Mouse (Mus musculus) urinary bladder, postnatal 25 days (tissue): Measurements from ENCODE around the gene Pard3b.

ENCODE experiments used
- DNase-seq: peaks from one replicate; pipeline ENCODE4 v3.0.0; 2022; ENCODE audit warnings: low spot score

Gene Pard3b

GRCm38 (mm10) chr1:61751008-61751407 lies 112.4 kb downstream of the Pard3b start:
- DNase-seq: no peak

- DNase-seq: no peak
These were observed 118.1 kb downstream of the Pard3b start for GRCm38 (mm10) chr1:61756771-61757170.

- peak; percentile 62 for DNase-seq
These were observed 132.6 kb downstream of the Pard3b start for GRCm38 (mm10) chr1:61771213-61771612.

GRCm38 (mm10) chr1:61778731-61779130 lies 140.1 kb downstream of the Pard3b start:
- no peak for DNase-seq

- peak; percentile 23 for DNase-seq
These were observed 141.3 kb downstream of the Pard3b start for GRCm38 (mm10) chr1:61779906-61780305.

- no peak for DNase-seq
These were observed 157.7 kb downstream of the Pard3b start for GRCm38 (mm10) chr1:61796296-61796695.

GRCm38 (mm10) chr1:61820213-61820612 lies 181.6 kb downstream of the Pard3b start:
- no peak for DNase-seq

DNA sequence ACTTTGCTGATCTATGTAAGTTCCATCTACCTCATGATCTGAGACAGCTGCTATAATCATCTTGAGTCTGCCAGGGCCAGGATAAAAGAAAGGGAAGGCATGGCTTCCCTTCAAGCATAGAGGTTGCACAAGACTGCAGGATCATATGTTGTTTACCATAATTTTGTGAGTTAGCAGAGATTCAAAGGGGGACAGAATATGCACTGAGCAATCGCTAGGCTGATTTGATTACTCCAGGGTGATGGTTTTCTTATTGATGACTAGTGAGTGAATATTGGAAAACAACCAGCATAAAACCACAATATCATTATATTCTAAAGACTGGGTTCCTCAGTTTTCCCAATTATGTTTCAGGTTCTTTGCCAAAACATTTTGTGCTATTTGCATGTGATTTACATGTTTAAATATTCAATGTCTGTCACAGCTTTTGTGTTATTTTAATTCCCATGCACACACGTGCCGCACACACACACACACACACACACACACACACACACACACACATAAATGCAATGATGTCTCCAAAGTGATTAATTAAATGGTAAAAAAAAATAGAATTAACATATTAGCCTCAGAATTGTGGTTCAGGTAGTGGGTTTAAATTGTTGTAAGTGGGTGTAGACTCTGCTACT lies 187.1 kb downstream of the Pard3b start:
- no peak for DNase-seq

DNA sequence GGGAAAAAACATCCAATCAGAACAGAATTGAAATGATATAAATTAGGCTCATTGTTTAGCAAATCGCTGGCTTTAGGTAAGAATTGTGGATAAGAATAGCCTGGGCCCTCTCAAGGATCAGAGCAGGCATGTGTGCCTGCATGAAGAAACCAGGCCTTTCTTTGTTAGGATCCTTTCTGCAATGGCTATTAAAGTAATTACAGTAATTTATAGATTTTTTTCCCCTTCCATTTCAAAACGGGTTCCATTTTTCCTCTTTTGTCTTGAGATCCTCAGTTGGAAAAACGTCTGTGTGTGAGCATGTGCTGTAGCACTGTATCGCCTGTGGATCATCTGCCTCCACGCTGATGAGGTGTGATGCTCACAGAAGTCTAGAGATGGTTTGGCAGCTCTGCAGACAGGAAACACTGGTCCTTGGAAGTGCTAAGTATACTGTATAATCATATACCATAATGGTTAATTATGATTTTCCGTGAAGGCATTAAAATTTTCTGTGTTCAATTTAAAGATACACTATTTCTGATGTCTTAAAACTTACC lies 198.5 kb downstream of the Pard3b start:
- no peak for DNase-seq

- DNase-seq: no peak
These were observed 208.0 kb downstream of the Pard3b start for GRCm38 (mm10) chr1:61846606-61847005.

GRCm38 (mm10) chr1:61849029-61849714 lies 210.5 kb downstream of the Pard3b start:
- no peak for DNase-seq

DNA sequence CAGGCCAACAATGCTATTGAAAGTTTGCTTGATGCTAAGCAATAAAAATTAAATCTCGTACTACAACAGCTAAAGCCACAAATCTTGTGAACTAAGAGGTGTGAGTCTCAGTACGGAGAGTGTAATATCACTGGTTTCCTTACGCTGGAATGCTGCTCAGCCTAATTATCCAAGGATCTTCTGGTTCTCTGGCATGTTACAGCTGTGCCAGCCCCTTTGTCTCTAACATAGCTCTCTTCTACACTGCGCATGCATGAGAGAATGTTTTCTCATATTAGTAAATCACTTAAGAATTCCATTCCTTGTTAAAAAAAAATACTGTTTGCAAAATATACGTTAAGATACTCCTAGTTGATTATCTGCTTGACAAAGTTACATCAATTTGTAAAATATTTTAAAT lies 211.8 kb downstream of the Pard3b start:
- no peak for DNase-seq

GRCm38 (mm10) chr1:61851176-61851575 lies 212.6 kb downstream of the Pard3b start:
- DNase-seq: no peak

DNA sequence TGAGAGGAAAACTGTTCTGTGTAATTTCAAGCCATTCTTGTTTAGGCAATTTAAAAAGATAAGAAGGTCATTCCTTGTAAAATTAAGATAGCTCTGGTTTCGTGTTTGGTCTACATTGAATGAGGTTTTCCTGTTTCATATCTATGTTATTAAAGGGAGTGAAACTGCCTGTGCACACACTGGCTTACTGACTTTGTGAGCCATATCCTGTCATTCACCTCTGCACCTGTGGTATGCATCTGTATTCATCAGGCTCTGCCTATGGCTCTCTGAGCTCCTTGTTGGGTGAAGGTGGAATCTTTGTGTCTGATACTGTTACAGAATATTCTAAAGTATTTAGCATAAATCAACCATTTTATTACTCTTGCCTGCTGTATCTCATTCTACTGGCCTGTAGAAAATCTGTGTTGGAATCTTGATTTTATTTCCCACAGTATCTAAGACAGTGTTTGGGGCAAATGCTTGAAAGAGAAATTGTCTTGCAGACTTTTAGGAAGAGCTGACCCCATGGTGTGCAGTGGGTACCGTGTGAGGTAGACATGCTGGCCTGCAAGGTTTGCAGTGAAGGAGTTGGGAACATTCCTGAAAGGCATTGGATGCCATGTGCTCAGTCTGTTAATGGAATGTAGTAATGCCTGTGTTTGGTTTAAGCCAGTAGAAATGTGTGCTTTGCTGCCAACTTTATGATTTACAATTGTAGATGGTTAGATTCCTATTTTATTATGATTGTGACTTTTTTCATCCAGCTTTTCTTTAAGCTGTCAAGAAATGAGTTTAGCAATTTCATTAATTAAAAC lies 228.9 kb downstream of the Pard3b start:
- DNase-seq: no peak

- no peak for DNase-seq
These were observed 236.3 kb downstream of the Pard3b start for GRCm38 (mm10) chr1:61874875-61875274.

DNA sequence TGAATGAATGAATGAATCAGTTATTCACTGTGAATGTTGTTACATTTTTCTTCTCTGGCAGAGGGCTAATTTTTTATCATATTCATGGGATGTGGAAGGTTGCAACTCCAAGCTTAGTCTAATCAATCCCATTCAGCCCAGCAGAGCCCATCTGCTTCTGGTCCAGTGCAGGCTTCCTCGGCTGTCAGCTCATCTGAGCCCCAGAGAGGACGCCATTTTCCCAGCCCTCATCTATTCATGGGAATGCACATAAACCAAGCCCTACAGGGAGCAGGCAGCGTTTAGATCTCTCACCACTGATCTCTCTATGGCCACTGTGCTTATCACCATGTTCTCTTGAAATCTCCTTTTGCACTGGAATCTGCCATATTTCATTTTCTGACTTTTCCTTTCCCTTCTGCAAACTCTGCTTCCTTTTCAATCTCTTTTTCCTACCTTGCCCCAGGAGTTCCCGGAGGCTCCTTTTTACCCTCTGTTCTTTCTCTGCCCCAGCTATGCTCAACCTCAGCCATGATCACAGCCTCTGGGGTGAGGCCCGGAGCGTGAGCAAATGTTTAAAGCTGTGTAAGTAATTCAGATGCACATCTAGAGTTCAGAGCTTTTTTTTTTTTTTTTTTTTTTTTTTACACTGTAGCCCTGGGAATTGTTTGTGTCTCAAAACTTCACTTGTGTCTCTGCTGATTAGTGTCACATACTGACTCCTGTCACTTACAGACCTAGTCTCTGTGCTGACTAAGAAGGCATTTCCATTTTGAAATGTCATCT lies 241.3 kb downstream of the Pard3b start:
- DNase-seq: no peak

- DNase-seq: no peak
These were observed 257.4 kb downstream of the Pard3b start for GRCm38 (mm10) chr1:61896048-61896447.

- DNase-seq: no peak
These were observed 264.8 kb downstream of the Pard3b start for GRCm38 (mm10) chr1:61903271-61904007.

DNA sequence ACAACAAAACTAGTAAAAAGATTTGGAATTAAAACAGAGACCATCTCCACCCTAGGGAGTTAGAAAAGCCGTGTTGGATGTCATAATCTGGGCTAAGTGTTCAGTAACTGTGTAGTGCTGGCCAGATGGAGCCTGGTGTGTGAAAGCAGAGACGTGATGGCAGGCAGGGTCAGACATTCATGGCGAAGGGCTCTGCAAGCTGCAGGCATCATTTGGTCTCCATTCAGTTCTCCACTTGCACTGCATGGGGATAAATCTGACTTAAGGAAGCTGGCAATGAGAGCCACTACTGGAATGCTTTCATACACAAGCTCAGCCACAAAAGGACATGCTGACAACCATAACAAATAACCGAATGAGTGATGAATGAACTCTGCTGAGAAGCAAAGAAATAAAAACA lies 265.4 kb downstream of the Pard3b start:
- DNase-seq: no peak

GRCm38 (mm10) chr1:61912931-61913330 lies 274.3 kb downstream of the Pard3b start:
- no peak for DNase-seq

- no peak for DNase-seq
These were observed 286.3 kb downstream of the Pard3b start for GRCm38 (mm10) chr1:61924958-61925357.
